Mouse (Mus musculus): ENCODE measurements around the gene Erbb4. TPM values are rescaled to one million over a fixed set of nuclear protein-coding genes. Genes with fewer than 3 reads are reported as not detected.

The Erbb4 gene
- polyA plus RNA-seq, 1 experiment = not detected

- H3K4me1 ChIP-seq (ENCODE audit: control insufficient read depth) = no peaks in the 10 kb centered on the region
- no peaks in the 10 kb centered on the region for H3K36me3 ChIP-seq (ENCODE audit: control insufficient read depth)
- H3K27me3 ChIP-seq (ENCODE audit: control insufficient read depth) = no peaks in the 10 kb centered on the region
- TF ChIP-seq TAL1 (IDR thresholded peaks at IDR 0.05; ENCODE audit: low read length) = no peak
- no peak for TF ChIP-seq GATA1 (IDR thresholded peaks at IDR 0.05; ENCODE audit: low read length)
- no peaks in the 10 kb centered on the region for H3K9me3 ChIP-seq (ENCODE audit: control insufficient read depth, low read length)
- no peak overlapping the region for H3K4me3 ChIP-seq (replicated peaks)
Measured at GRCm38 (mm10) chr1:68762456-68762855, 345.4 kb downstream of the Erbb4 start.

- Histone ChIP-seq H3K4me3 (replicated peaks) (no peak overlapping the region), H3K27me3 (ENCODE audit: control insufficient read depth) (no peaks in the 10 kb centered on the region), H3K9me3 (ENCODE audit: control insufficient read depth, low read length) (no peaks in the 10 kb centered on the region), H3K4me1 (ENCODE audit: control insufficient read depth) (no peaks in the 10 kb centered on the region), H3K36me3 (ENCODE audit: control insufficient read depth) (no peaks in the 10 kb centered on the region)
- no peak for TF ChIP-seq TAL1 (IDR thresholded peaks at IDR 0.05; ENCODE audit: low read length)
- no peak for TF ChIP-seq GATA1 (IDR thresholded peaks at IDR 0.05; ENCODE audit: low read length)
Measured at GRCm38 (mm10) chr1:68748976-68749375, 358.9 kb downstream of the Erbb4 start.

- Histone ChIP-seq H3K4me3 (replicated peaks) (no peak overlapping the region), H3K27me3 (ENCODE audit: control insufficient read depth) (no peaks in the 10 kb centered on the region), H3K4me1 (ENCODE audit: control insufficient read depth) (no peaks in the 10 kb centered on the region), H3K9me3 (ENCODE audit: control insufficient read depth, low read length) (no peaks in the 10 kb centered on the region), H3K36me3 (ENCODE audit: control insufficient read depth) (no peaks in the 10 kb centered on the region)
- no peak for TF ChIP-seq TAL1 (IDR thresholded peaks at IDR 0.05; ENCODE audit: low read length)
- no peak for TF ChIP-seq GATA1 (IDR thresholded peaks at IDR 0.05; ENCODE audit: low read length)
Measured at GRCm38 (mm10) chr1:68681478-68681877, 426.4 kb downstream of the Erbb4 start.

GRCm38 (mm10) chr1:68674667-68675066 is 433.2 kb downstream of the Erbb4 start:
- TF ChIP-seq GATA1 (IDR thresholded peaks at IDR 0.05; ENCODE audit: low read length) (no peak), TAL1 (IDR thresholded peaks at IDR 0.05; ENCODE audit: low read length) (no peak)
- Histone ChIP-seq H3K9me3 (ENCODE audit: control insufficient read depth, low read length) (no peaks in the 10 kb centered on the region), H3K4me3 (replicated peaks) (no peak overlapping the region), H3K27me3 (ENCODE audit: control insufficient read depth) (no peaks in the 10 kb centered on the region), H3K4me1 (ENCODE audit: control insufficient read depth) (no peaks in the 10 kb centered on the region), H3K36me3 (ENCODE audit: control insufficient read depth) (no peaks in the 10 kb centered on the region)

- Histone ChIP-seq H3K4me3 (replicated peaks) (no peak overlapping the region), H3K27me3 (ENCODE audit: control insufficient read depth) (no peaks in the 10 kb centered on the region), H3K9me3 (ENCODE audit: control insufficient read depth, low read length) (no peaks in the 10 kb centered on the region), H3K4me1 (ENCODE audit: control insufficient read depth) (no peaks in the 10 kb centered on the region), H3K36me3 (ENCODE audit: control insufficient read depth) (no peaks in the 10 kb centered on the region)
- TF ChIP-seq TAL1 (IDR thresholded peaks at IDR 0.05; ENCODE audit: low read length) (no peak), GATA1 (IDR thresholded peaks at IDR 0.05; ENCODE audit: low read length) (no peak)
Measured at GRCm38 (mm10) chr1:68666831-68667601, 440.8 kb downstream of the Erbb4 start.

GRCm38 (mm10) chr1:68590475-68590874 is 517.4 kb downstream of the Erbb4 start:
- H3K9me3 ChIP-seq (ENCODE audit: control insufficient read depth, low read length) = no peaks in the 10 kb centered on the region
- no peak overlapping the region for H3K4me3 ChIP-seq (replicated peaks)
- no peaks in the 10 kb centered on the region for H3K27me3 ChIP-seq (ENCODE audit: control insufficient read depth)
- TF ChIP-seq TAL1 (IDR thresholded peaks at IDR 0.05; ENCODE audit: low read length) = no peak
- no peak for TF ChIP-seq GATA1 (IDR thresholded peaks at IDR 0.05; ENCODE audit: low read length)
- H3K4me1 ChIP-seq (ENCODE audit: control insufficient read depth) = no peaks in the 10 kb centered on the region
- H3K36me3 ChIP-seq (ENCODE audit: control insufficient read depth) = no peaks in the 10 kb centered on the region

- H3K4me1 ChIP-seq (ENCODE audit: control insufficient read depth) = no peaks in the 10 kb centered on the region
- H3K9me3 ChIP-seq (ENCODE audit: control insufficient read depth, low read length) = no peaks in the 10 kb centered on the region
- no peak for TF ChIP-seq GATA1 (IDR thresholded peaks at IDR 0.05; ENCODE audit: low read length)
- H3K27me3 ChIP-seq (ENCODE audit: control insufficient read depth) = no peaks in the 10 kb centered on the region
- no peak overlapping the region for H3K4me3 ChIP-seq (replicated peaks)
- H3K36me3 ChIP-seq (ENCODE audit: control insufficient read depth) = no peaks in the 10 kb centered on the region
Measured at GRCm38 (mm10) chr1:68573851-68574540, 533.9 kb downstream of the Erbb4 start.

- H3K27me3 ChIP-seq (ENCODE audit: control insufficient read depth) = no peaks in the 10 kb centered on the region
- no peaks in the 10 kb centered on the region for H3K36me3 ChIP-seq (ENCODE audit: control insufficient read depth)
- TF ChIP-seq TAL1 (IDR thresholded peaks at IDR 0.05; ENCODE audit: low read length) = no peak
- TF ChIP-seq GATA1 (IDR thresholded peaks at IDR 0.05; ENCODE audit: low read length) = no peak
- no peak overlapping the region for H3K4me3 ChIP-seq (replicated peaks)
- no peaks in the 10 kb centered on the region for H3K9me3 ChIP-seq (ENCODE audit: control insufficient read depth, low read length)
- no peaks in the 10 kb centered on the region for H3K4me1 ChIP-seq (ENCODE audit: control insufficient read depth)
Measured at GRCm38 (mm10) chr1:68570924-68571323, 536.9 kb downstream of the Erbb4 start.

- TF ChIP-seq GATA1 (IDR thresholded peaks at IDR 0.05; ENCODE audit: low read length) = no peak
- TF ChIP-seq TAL1 (IDR thresholded peaks at IDR 0.05; ENCODE audit: low read length) = no peak
- no peaks in the 10 kb centered on the region for H3K36me3 ChIP-seq (ENCODE audit: control insufficient read depth)
- H3K9me3 ChIP-seq (ENCODE audit: control insufficient read depth, low read length) = no peaks in the 10 kb centered on the region
- H3K4me3 ChIP-seq (replicated peaks) = no peak overlapping the region
- H3K27me3 ChIP-seq (ENCODE audit: control insufficient read depth) = no peaks in the 10 kb centered on the region
- H3K4me1 ChIP-seq (ENCODE audit: control insufficient read depth) = no peaks in the 10 kb centered on the region
Measured at GRCm38 (mm10) chr1:68542942-68543341, 564.9 kb downstream of the Erbb4 start.

Data from erythroblast, embryonic 14.5 days (primary cell).